Mouse (Mus musculus): ENCODE measurements around the gene Mrpl58.

- TF ChIP-seq CTCF (conservative IDR thresholded peaks at IDR 0.05; ENCODE audit: insufficient read depth, insufficient read length, low read depth, low read length) = no peak
- TF ChIP-seq POLR2A (IDR thresholded peaks at IDR 0.05; ENCODE audit: low read depth, low read length) = no peak
Observed at GRCm38 (mm10) chr11:115461846-115462242, 58.3 kb downstream of the Mrpl58 start.

All from kidney, adult 2 months (tissue).